Mouse (Mus musculus) lung, embryonic 14.5 days (tissue): ENCODE data around the gene Cd300ld2. TPM values are rescaled to one million over a fixed set of nuclear protein-coding genes. Genes with fewer than 3 reads are reported as not detected.

Experiments
- ATAC-seq: fragments of 200-750 bp; cut with Nextera tagmentation; 2 replicates; pipeline ENCODE4 v1.8.0; 2017; ENCODE audit warnings: mild to moderate bottlenecking, moderate TSS enrichment, moderate library complexity; ENCODE audit not compliant: insufficient read depth
- DNase-seq: peaks from one replicate; pipeline ENCODE4 v3.0.0-alpha.2; 2015
- H3K27ac ChIP-seq: fragments of 300-500 bp; sonication (generic); 2 replicates; pipeline ENCODE4 v1.5.1; 2014; ENCODE audit warnings: low read depth, mild to moderate bottlenecking, moderate library complexity
- H3K27me3 ChIP-seq: fragments of 300-500 bp; sonication (generic); 2 replicates; pipeline ENCODE4 v1.6.1; 2014; ENCODE audit warnings: low read length, control low read depth; ENCODE audit not compliant: insufficient read depth
- H3K36me3 ChIP-seq: fragments of 300-500 bp; sonication (generic); 2 replicates; pipeline ENCODE4 v1.6.1; 2014; ENCODE audit warnings: control low read depth; ENCODE audit not compliant: insufficient read depth
- H3K4me1 ChIP-seq: fragments of 300-500 bp; sonication (generic); 2 replicates; pipeline ENCODE4 v1.6.1; 2014; ENCODE audit warnings: antibody characterized with exemption, control low read depth; ENCODE audit not compliant: insufficient read depth
- H3K4me2 ChIP-seq: fragments of 300-500 bp; sonication (generic); 2 replicates; pipeline ENCODE4 v1.6.1; 2014; ENCODE audit warnings: mild to moderate bottlenecking
- H3K4me3 ChIP-seq: fragments of 300-500 bp; sonication (generic); 2 replicates; pipeline ENCODE4 v1.5.1; 2014; ENCODE audit warnings: low read depth, low read length
- H3K9ac ChIP-seq: fragments of 300-500 bp; sonication (generic); 2 replicates; pipeline ENCODE4 v1.6.1; 2014
- H3K9me3 ChIP-seq: fragments of 300-500 bp; sonication (generic); 2 replicates; pipeline ENCODE4 v1.6.1; 2016; ENCODE audit warnings: low read depth, low read length, control low read depth
- CTCF ChIP-seq: IDR thresholded peaks from 2 replicates; pipeline ENCODE4 v1.5.1; 2016; ENCODE audit warnings: antibody characterized with exemption, low read depth
- WGBS: fragments of 180-500 bp; shearing (Covaris S2); extraction: QIAGEN DNeasy Blood & Tissue Kit; methylation state at CpG from one replicate; pipeline ENCODE4 v1.1.7; 2014; 5-methylcytosine and 5-hydroxymethylcytosine counted together
- polyA plus RNA-seq: library from polyadenylated mRNA; unstranded; fragments of >200 nt; fragmentation: Nextera tagmentation; extraction: Ambion mirVana; gene quantifications from 2 replicates; pipeline ENCODE4 v1.2.1, GENCODE M21; 2014

The Cd300ld2 gene
- polyA plus RNA-seq, 1 experiment from 2014 or later: not detected

- H3K27ac ChIP-seq: no peak overlapping the region
- H3K4me3 ChIP-seq: no peak overlapping the region
- no peak overlapping the region for H3K4me2 ChIP-seq
- no peaks in the 10 kb centered on the region; the same call in 1 of the 2 replicates for H3K9me3 ChIP-seq
- 75% methylated on average over 4 of the region's 4 CpGs for WGBS
- no peak for TF ChIP-seq CTCF
- H3K27me3 ChIP-seq: no peaks in the 10 kb centered on the region
- DNase-seq: no peak
- H3K36me3 ChIP-seq: no peaks in the 10 kb centered on the region
- H3K9ac ChIP-seq: no peak overlapping the region
- no peak for ATAC-seq
- H3K4me1 ChIP-seq: no peaks in the 10 kb centered on the region
These were observed 34.1 kb downstream of the Cd300ld2 start for GRCm38 (mm10) chr11:114981866-114982265.

- WGBS: 70% methylated on average over 10 of the region's 10 CpGs
- H3K36me3 ChIP-seq: no peaks in the 10 kb centered on the region
- ATAC-seq (no peak), DNase-seq (peak; percentile 14)
- no peaks in the 10 kb centered on the region for H3K4me1 ChIP-seq
- H3K27me3 ChIP-seq: no peaks in the 10 kb centered on the region
- TF ChIP-seq CTCF: no peak
- no peak overlapping the region for H3K27ac ChIP-seq
- no peak overlapping the region for H3K4me3 ChIP-seq
- no peak overlapping the region for H3K4me2 ChIP-seq
- peaks cover 3% of the 10 kb centered on the region; the same call in 1 of the 2 replicates for H3K9me3 ChIP-seq
- no peak overlapping the region for H3K9ac ChIP-seq
These were observed 43.3 kb downstream of the Cd300ld2 start for GRCm38 (mm10) chr11:114972726-114973125.

- Histone ChIP-seq H3K9ac (no peak within 1 kb of the TSS), H3K27ac (no peak within 1 kb of the TSS), H3K4me2 (no peak within 1 kb of the TSS), H3K4me3 (no peak within 1 kb of the TSS), H3K36me3 (no peaks in the 10 kb centered on the region), H3K9me3 (peaks cover 3% of the 10 kb centered on the region; the same call in 1 of the 2 replicates), H3K4me1 (no peaks in the 10 kb centered on the region), H3K27me3 (no peaks in the 10 kb centered on the region)
- 81% methylated on average over 9 of the region's 9 CpGs for WGBS
- TF ChIP-seq CTCF: no peak
- no peak for ATAC-seq
- peak; percentile 1 for DNase-seq
These were observed 47.2 kb downstream of the Cd300ld2 start, which contains the start of gene Cd300c for GRCm38 (mm10) chr11:114968752-114969207. Gene Cd300c (minus strand): TSS chr11:114969157.

GRCm38 (mm10) chr11:114965182-114965828 is 50.7 kb downstream of the Cd300ld2 start:
- WGBS: 39% methylated on average over 3 of the region's 3 CpGs
- Histone ChIP-seq H3K36me3 (no peaks in the 10 kb centered on the region), H3K9me3 (no peaks in the 10 kb centered on the region), H3K4me2 (no peak overlapping the region), H3K9ac (no peak overlapping the region), H3K27ac (no peak overlapping the region), H3K4me1 (no peaks in the 10 kb centered on the region), H3K27me3 (no peaks in the 10 kb centered on the region), H3K4me3 (no peak overlapping the region)
- no peak for TF ChIP-seq CTCF
- peak; percentile 3 for DNase-seq
- no peak for ATAC-seq

DNA sequence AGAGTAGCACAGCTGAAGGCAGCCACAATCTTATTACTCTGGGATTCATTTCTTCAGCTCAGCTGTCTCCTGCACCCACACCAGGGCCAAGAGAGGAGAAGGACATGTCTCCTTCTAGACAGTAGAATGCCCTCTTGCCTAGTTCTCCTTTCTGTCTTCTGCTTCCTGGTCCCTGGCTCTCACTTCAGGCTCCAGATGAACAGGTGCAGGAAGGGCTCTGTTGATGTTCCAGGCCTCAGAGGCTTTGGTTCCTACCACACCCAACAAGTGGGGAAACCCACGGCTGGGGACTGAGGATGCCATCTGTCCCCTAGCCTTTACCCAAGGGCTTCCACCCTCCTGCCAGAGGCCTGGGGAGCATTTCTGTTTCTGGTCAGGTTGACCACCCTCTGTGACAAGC is 55.6 kb downstream of the Cd300ld2 start:
- DNase-seq (no peak), ATAC-seq (no peak)
- no peak for TF ChIP-seq CTCF
- no peaks in the 10 kb centered on the region for H3K36me3 ChIP-seq
- no peak overlapping the region for H3K4me3 ChIP-seq
- no peaks in the 10 kb centered on the region for H3K9me3 ChIP-seq
- no peak overlapping the region for H3K9ac ChIP-seq
- no peaks in the 10 kb centered on the region for H3K27me3 ChIP-seq
- 58% methylated on average over 1 of the region's 1 CpGs for WGBS
- H3K4me2 ChIP-seq: no peak overlapping the region
- H3K27ac ChIP-seq: no peak overlapping the region
- H3K4me1 ChIP-seq: no peaks in the 10 kb centered on the region

Other genes starting within 250 kb of the Cd300ld2 start
- gene Btbd17, start 220.2 kb downstream of the Cd300ld2 start, polyA plus RNA-seq: 0.65 and 1.3 TPM in 2 replicates
- gene Gpr142, start 217.3 kb downstream of the Cd300ld2 start, polyA plus RNA-seq: 0.28 TPM in 1 of 2 replicates, not detected in the other
- 34.7 and 39.2 TPM in 2 replicates for gene Gprc5c, start 165.0 kb downstream of the Cd300ld2 start, polyA plus RNA-seq
- gene Cd300a, start 126.2 kb downstream of the Cd300ld2 start, polyA plus RNA-seq: 0.75 and 1.7 TPM in 2 replicates
- 0.36 and 0.43 TPM in 2 replicates for gene Cd300lb, start 81.8 kb downstream of the Cd300ld2 start, polyA plus RNA-seq
- gene Cd300c, start 47.0 kb downstream of the Cd300ld2 start, polyA plus RNA-seq: not detected in 2 replicates
- 0.11 and 0.29 TPM in 2 replicates for gene Cd300ld, start 26.3 kb downstream of the Cd300ld2 start, polyA plus RNA-seq
- 2.2 and 3.2 TPM in 2 replicates for gene Cd300c2, start 14.3 kb downstream of the Cd300ld2 start, polyA plus RNA-seq
- not detected in 2 replicates for gene Cd300ld4, start 10.8 kb upstream of the Cd300ld2 start, polyA plus RNA-seq
- gene Cd300ld5, start 21.6 kb upstream of the Cd300ld2 start, polyA plus RNA-seq: not detected in 2 replicates
- gene Cd300ld3, start 32.2 kb upstream of the Cd300ld2 start, polyA plus RNA-seq: not detected in 2 replicates
- not detected in 2 replicates for gene Cd300e, start 46.0 kb upstream of the Cd300ld2 start, polyA plus RNA-seq
- 0.35 and 0.55 TPM in 2 replicates for gene Rab37, start 75.2 kb upstream of the Cd300ld2 start, polyA plus RNA-seq
- 0.91 and 1.1 TPM in 2 replicates for gene Cd300lf, start 117.8 kb upstream of the Cd300ld2 start, polyA plus RNA-seq
- gene Slc9a3r1, start 147.1 kb upstream of the Cd300ld2 start, polyA plus RNA-seq: 52.3 and 52.6 TPM in 2 replicates
- 11.4 and 14.3 TPM in 2 replicates for gene Tmem104, start 171.3 kb upstream of the Cd300ld2 start, polyA plus RNA-seq
- gene Nat9, start 171.7 kb upstream of the Cd300ld2 start, polyA plus RNA-seq: 17.9 and 18.7 TPM in 2 replicates